Mouse (Mus musculus) liver, embryonic 14.5 days (tissue): Measurements from ENCODE around the gene Hmox2. TPM values are rescaled to one million over a fixed set of nuclear protein-coding genes. Genes with fewer than 3 reads are reported as not detected.

Source experiments
- ATAC-seq: fragments of 200-750 bp; cut with Nextera tagmentation; 2 replicates; pipeline ENCODE4 v1.8.0; 2017; ENCODE audit warnings: moderate number of reproducible peaks, mild to moderate bottlenecking, moderate library complexity; ENCODE audit not compliant: insufficient read depth
- DNase-seq, 3 experiments: peaks; one replicate each; pipeline ENCODE4 v3.0.0-alpha.2; 2012 to 2013; ENCODE audit warnings: low read depth in 3 of 3, low spot score in 3 of 3
- H3K27ac ChIP-seq: fragments of 300-500 bp; sonication (generic); 2 replicates; pipeline ENCODE4 v1.5.1; 2014; ENCODE audit warnings: moderate library complexity, mild to moderate bottlenecking, control low read depth, inconsistent platforms
- H3K27me3 ChIP-seq: fragments of 300-500 bp; sonication (generic); 2 replicates; pipeline ENCODE4 v1.6.1; 2014; ENCODE audit warnings: mild to moderate bottlenecking, low read length, moderate library complexity; ENCODE audit not compliant: control insufficient read depth, insufficient read depth
- H3K36me3 ChIP-seq: fragments of 300-500 bp; sonication (generic); replicated peaks from 2 replicates; pipeline ENCODE4 v1.6.1; 2014; ENCODE audit warnings: low read depth; ENCODE audit not compliant: control insufficient read depth, insufficient read depth
- H3K4me1 ChIP-seq, 2 experiments: fragments of 200-500 bp in 1 of 2; fragments of 300-500 bp in 1 of 2; sonication (generic) in 1 of 2; replicated peaks; 2 replicates each; pipeline ENCODE4 v1.6.1; 2012 to 2014; ENCODE audit warnings: antibody characterized with exemption in 1 of 2, inconsistent platforms in 1 of 2, low read length in 1 of 2; ENCODE audit not compliant: control insufficient read depth in 2 of 2, insufficient read depth in 2 of 2
- H3K4me2 ChIP-seq: fragments of 300-500 bp; sonication (generic); 2 replicates; pipeline ENCODE4 v1.6.1; 2014; ENCODE audit warnings: low read depth, mild to moderate bottlenecking, control low read depth, moderate library complexity
- H3K4me3 ChIP-seq, 2 experiments: fragments of 200-500 bp in 1 of 2; fragments of 300-500 bp in 1 of 2; sonication (generic) in 1 of 2; 2 replicates each; pipeline ENCODE4 v1.5.1; 2012 to 2014; ENCODE audit warnings: low read depth in 2 of 2, low read length in 2 of 2, mild to moderate bottlenecking in 2 of 2, control low read depth in 1 of 2, inconsistent platforms in 1 of 2, moderate library complexity in 1 of 2; ENCODE audit not compliant: insufficient read depth in 1 of 2
- H3K9ac ChIP-seq: fragments of 300-500 bp; sonication (generic); replicated peaks from 2 replicates; pipeline ENCODE4 v1.6.1; 2014; ENCODE audit warnings: mild to moderate bottlenecking, control low read depth, moderate library complexity
- H3K9me3 ChIP-seq: fragments of 300-500 bp; sonication (generic); 2 replicates; pipeline ENCODE4 v1.6.1; 2016; ENCODE audit warnings: low read length, mixed read lengths; ENCODE audit not compliant: control insufficient read depth
- CTCF ChIP-seq: IDR thresholded peaks from 2 replicates; pipeline ENCODE4 v1.5.1; 2016; ENCODE audit warnings: antibody characterized with exemption, low read depth, control low read depth
- EP300 ChIP-seq: IDR thresholded peaks from 2 replicates; pipeline ENCODE4 v1.6.1; 2016; ENCODE audit warnings: antibody characterized with exemption, low read depth
- WGBS: fragments of 180-500 bp; shearing (Covaris S2); extraction: QIAGEN DNeasy Blood & Tissue Kit; methylation state at CpG from one replicate; pipeline ENCODE4 v1.1.7; 2014; ENCODE audit not compliant: insufficient replicate concordance; 5-methylcytosine and 5-hydroxymethylcytosine counted together
- polyA plus RNA-seq, 2 experiments: library from polyadenylated mRNA; depleted of rRNA in 1 of 2; stranded (reverse) in 1 of 2; unstranded in 1 of 2; fragments of >200 nt; fragmentation: Nextera tagmentation in 1 of 2; extraction: Ambion mirVana in 1 of 2; gene quantifications; 2 replicates each; pipeline versions ENCODE4 v1.2.1 to v1.2.3; 2012 to 2014

The Hmox2 gene
- polyA plus RNA-seq, 2 experiments = 20.8 to 37.4 TPM

GRCm38 (mm10) chr16:4762437-4762836 lies 36.3 kb downstream of the Hmox2 start:
- Histone ChIP-seq H3K36me3 (peaks cover 10% of the 10 kb centered on the region), H3K4me2 (no peak overlapping the region), H3K4me1 (no peaks in the 10 kb centered on the region), H3K27ac (no peak overlapping the region), H3K27me3 (no peaks in the 10 kb centered on the region), H3K9me3 (no peaks in the 10 kb centered on the region), H3K4me3 (no peak overlapping the region), H3K9ac (no peak overlapping the region)
- ATAC-seq (no peak), DNase-seq (no peak)
- 77% methylated on average over 4 of the region's 4 CpGs for WGBS
- no peak for TF ChIP-seq EP300
- no peak for TF ChIP-seq CTCF

- H3K27me3 ChIP-seq = no peaks in the 10 kb centered on the region
- no peak overlapping the region for H3K9ac ChIP-seq
- H3K4me3 ChIP-seq = no peak overlapping the region
- DNase-seq (peak; percentile 14 to 20 (median 18)), ATAC-seq (no peak)
- H3K9me3 ChIP-seq = no peaks in the 10 kb centered on the region
- peaks cover 10% of the 10 kb centered on the region for H3K36me3 ChIP-seq
- TF ChIP-seq CTCF = peak; percentile 67
- no peak for TF ChIP-seq EP300
- WGBS = 30% methylated on average over 2 of the region's 2 CpGs
- H3K4me1 ChIP-seq = no peaks in the 10 kb centered on the region
- H3K4me2 ChIP-seq = no peak overlapping the region
- H3K27ac ChIP-seq = no peak overlapping the region
These were observed 37.1 kb downstream of the Hmox2 start for GRCm38 (mm10) chr16:4763276-4763675.

GRCm38 (mm10) chr16:4765852-4766251 lies 39.7 kb downstream of the Hmox2 start:
- H3K4me3 ChIP-seq = no peak overlapping the region
- H3K9me3 ChIP-seq = no peaks in the 10 kb centered on the region
- H3K36me3 ChIP-seq = peaks cover 12% of the 10 kb centered on the region
- H3K27ac ChIP-seq = no peak overlapping the region
- no peak overlapping the region for H3K4me2 ChIP-seq
- 61% methylated on average over 2 of the region's 2 CpGs for WGBS
- no peak overlapping the region for H3K9ac ChIP-seq
- no peak for DNase-seq
- no peak for TF ChIP-seq CTCF
- no peak for TF ChIP-seq EP300
- no peaks in the 10 kb centered on the region for H3K27me3 ChIP-seq
- no peak for ATAC-seq
- no peaks in the 10 kb centered on the region for H3K4me1 ChIP-seq

- no peak overlapping the region for H3K27ac ChIP-seq
- no peak for ATAC-seq
These were observed 41.0 kb downstream of the Hmox2 start for GRCm38 (mm10) chr16:4767012-4767790.

GRCm38 (mm10) chr16:4768719-4769118 lies 42.6 kb downstream of the Hmox2 start:
- no peaks in the 10 kb centered on the region for H3K27me3 ChIP-seq
- H3K9ac ChIP-seq = no peak overlapping the region
- no peak overlapping the region for H3K4me3 ChIP-seq
- no peak overlapping the region for H3K27ac ChIP-seq
- DNase-seq (no peak), ATAC-seq (no peak)
- 73% methylated on average over 5 of the region's 5 CpGs for WGBS
- TF ChIP-seq CTCF (no peak), EP300 (no peak)
- H3K36me3 ChIP-seq = peaks cover 12% of the 10 kb centered on the region
- H3K4me1 ChIP-seq = no peaks in the 10 kb centered on the region; a peak in 1 of 4 replicates
- H3K4me2 ChIP-seq = no peak overlapping the region
- no peaks in the 10 kb centered on the region for H3K9me3 ChIP-seq

More at GRCm38 (mm10) chr16:4767012-4767790, 41.0 kb downstream of the Hmox2 start:
- Histone ChIP-seq H3K27me3 (no peaks in the 10 kb centered on the region), H3K36me3 (peaks cover 12% of the 10 kb centered on the region), H3K9me3 (no peaks in the 10 kb centered on the region), H3K4me2 (no peak overlapping the region), H3K9ac (no peak overlapping the region), H3K4me1 (no peaks in the 10 kb centered on the region), H3K4me3 (no peak overlapping the region)
- no peak for TF ChIP-seq EP300
- TF ChIP-seq CTCF = no peak
- 65% methylated on average over 6 of the region's 6 CpGs for WGBS
- no peak for DNase-seq
